Mouse (Mus musculus) MEL (cell line): Measurements from ENCODE around the gene Lmtk3. TPM values are rescaled to one million over a fixed set of nuclear protein-coding genes. Genes with fewer than 3 reads are reported as not detected.

ENCODE experiments used
- DNase-seq: peaks from one replicate; pipeline ENCODE4 v3.0.0; 2011; ENCODE audit warnings: low read depth, low spot score
- H3K27ac ChIP-seq: 2 replicates; pipeline ENCODE4 v1.5.1; 2012; ENCODE audit warnings: low read depth, mild to moderate bottlenecking, control low read depth, low read length, moderate library complexity; ENCODE audit not compliant: control insufficient read depth
- H3K27me3 ChIP-seq, 2 experiments: fragments of 150-350 bp in 1 of 2; sonication (generic) in 1 of 2; 2 replicates each; pipeline ENCODE4 v1.6.1; 2012; ENCODE audit warnings: low read length in 2 of 2, mild to moderate bottlenecking in 2 of 2, improper control_type of control experiment in 1 of 2, moderate library complexity in 1 of 2; ENCODE audit not compliant: insufficient read depth in 2 of 2, control insufficient read depth in 1 of 2
- H3K36me3 ChIP-seq, 2 experiments: 2 replicates each; pipeline ENCODE4 v1.6.1; 2012 to 2014; ENCODE audit warnings: low read length in 2 of 2, improper control_type of control experiment in 1 of 2, inconsistent platforms in 1 of 2, mild to moderate bottlenecking in 1 of 2; ENCODE audit not compliant: insufficient read depth in 2 of 2, control insufficient read depth in 1 of 2
- H3K4me1 ChIP-seq, 2 experiments: fragments of 150-350 bp in 1 of 2; sonication (generic) in 1 of 2; 2 replicates each; pipeline ENCODE4 v1.6.1; 2012; ENCODE audit warnings: low read length in 2 of 2, improper control_type of control experiment in 1 of 2, mild to moderate bottlenecking in 1 of 2; ENCODE audit not compliant: insufficient read depth in 2 of 2, control insufficient read depth in 1 of 2
- H3K4me3 ChIP-seq, 2 experiments: fragments of 150-350 bp in 1 of 2; sonication (generic) in 1 of 2; 2 replicates each; pipeline ENCODE4 v1.5.1; 2012; ENCODE audit warnings: low read depth in 2 of 2, low read length in 2 of 2, mild to moderate bottlenecking in 2 of 2, moderate library complexity in 2 of 2, control low read depth in 1 of 2, improper control_type of control experiment in 1 of 2; ENCODE audit not compliant: control insufficient read depth in 1 of 2, insufficient read depth in 1 of 2
- H3K79me2 ChIP-seq: 2 replicates; pipeline ENCODE4 v1.6.1; 2012; ENCODE audit warnings: mild to moderate bottlenecking, low read length, moderate library complexity; ENCODE audit not compliant: control insufficient read depth, poor library complexity, insufficient read depth
- H3K9ac ChIP-seq: 2 replicates; pipeline ENCODE4 v1.6.1; 2012; ENCODE audit warnings: low read depth, mild to moderate bottlenecking, control low read depth, low read length, moderate library complexity; ENCODE audit not compliant: control insufficient read depth, poor library complexity, severe bottlenecking
- H3K9me3 ChIP-seq: fragments of 150-350 bp; sonication (generic); replicated peaks from 2 replicates; pipeline ENCODE4 v1.6.1; 2012; ENCODE audit warnings: mild to moderate bottlenecking, low read length, improper control_type of control experiment, moderate library complexity; ENCODE audit not compliant: insufficient read depth
- BHLHE40 ChIP-seq: IDR thresholded peaks from 2 replicates; pipeline ENCODE4 v1.6.1; 2012; ENCODE audit warnings: low read depth, mild to moderate bottlenecking, inconsistent platforms, low read length, improper control_type of control experiment, borderline replicate concordance
- CHD1 ChIP-seq: IDR thresholded peaks from 2 replicates; pipeline ENCODE4 v1.6.1; 2012; ENCODE audit warnings: low read depth, mild to moderate bottlenecking, inconsistent platforms, low read length, improper control_type of control experiment
- CHD2 ChIP-seq: IDR thresholded peaks from 2 replicates; pipeline ENCODE4 v1.6.1; 2011; ENCODE audit warnings: low read length, improper control_type of control experiment
- E2F4 ChIP-seq: IDR thresholded peaks from 2 replicates; pipeline ENCODE4 v1.6.1; 2011; ENCODE audit warnings: low read depth, low read length, improper control_type of control experiment, borderline replicate concordance
- EP300 ChIP-seq, 2 experiments: IDR thresholded peaks; 2 replicates each; pipeline ENCODE4 v1.6.1; 2011; ENCODE audit warnings: improper control_type of control experiment in 2 of 2, low read length in 2 of 2, low read depth in 1 of 2, mild to moderate bottlenecking in 1 of 2
- GABPA ChIP-seq: IDR thresholded peaks from 2 replicates; pipeline ENCODE4 v1.6.1; 2012; ENCODE audit warnings: low read depth, mild to moderate bottlenecking, inconsistent platforms, low read length, improper control_type of control experiment, moderate library complexity
- HCFC1 ChIP-seq: IDR thresholded peaks from 2 replicates; pipeline ENCODE4 v1.6.1; 2012; ENCODE audit warnings: low read depth, mild to moderate bottlenecking, inconsistent platforms, low read length, improper control_type of control experiment, moderate library complexity
- KAT2A ChIP-seq: conservative IDR thresholded peaks from 2 replicates; pipeline ENCODE4 v1.6.1; 2012; ENCODE audit warnings: low read depth, low read length, improper control_type of control experiment, inconsistent platforms
- MAFK ChIP-seq: IDR thresholded peaks from 2 replicates; pipeline ENCODE4 v1.6.1; 2011; ENCODE audit warnings: low read depth, mild to moderate bottlenecking, low read length, improper control_type of control experiment, borderline replicate concordance
- MAZ ChIP-seq: IDR thresholded peaks from 2 replicates; pipeline ENCODE4 v1.6.1; 2012; ENCODE audit warnings: low read depth, mild to moderate bottlenecking, inconsistent platforms, low read length, improper control_type of control experiment
- MEF2A ChIP-seq: IDR thresholded peaks from 2 replicates; pipeline ENCODE4 v1.6.1; 2014; ENCODE audit warnings: low read depth, mild to moderate bottlenecking, inconsistent platforms, low read length, improper control_type of control experiment; ENCODE audit not compliant: poor library complexity, insufficient replicate concordance, severe bottlenecking; ENCODE audit errors: extremely low read depth
- MXI1 ChIP-seq: IDR thresholded peaks from 2 replicates; pipeline ENCODE4 v1.6.1; 2011; ENCODE audit warnings: mild to moderate bottlenecking, low read depth, low read length, improper control_type of control experiment
- NELFE ChIP-seq: IDR thresholded peaks from 2 replicates; pipeline ENCODE4 v1.6.1; 2011; ENCODE audit warnings: low read depth, low read length, improper control_type of control experiment
- POLR2A ChIP-seq, 2 experiments: IDR thresholded peaks; 2 replicates each; pipeline ENCODE4 v1.6.1; 2011 to 2012; ENCODE audit warnings: low read length in 2 of 2, mild to moderate bottlenecking in 2 of 2, control low read depth in 1 of 2, improper control_type of control experiment in 1 of 2, low read depth in 1 of 2, moderate library complexity in 1 of 2; ENCODE audit not compliant: control insufficient read depth in 1 of 2, insufficient read depth in 1 of 2, poor library complexity in 1 of 2
- RAD21 ChIP-seq: IDR thresholded peaks from 2 replicates; pipeline ENCODE4 v1.6.1; 2011; ENCODE audit warnings: mild to moderate bottlenecking, low read depth, low read length, improper control_type of control experiment
- RCOR1 ChIP-seq: IDR thresholded peaks from 2 replicates; pipeline ENCODE4 v1.6.1; 2012; ENCODE audit warnings: low read depth, mild to moderate bottlenecking, inconsistent platforms, low read length, improper control_type of control experiment
- SIN3A ChIP-seq: IDR thresholded peaks from 2 replicates; pipeline ENCODE4 v1.6.1; 2012; ENCODE audit warnings: low read length, improper control_type of control experiment, inconsistent platforms
- SMC3 ChIP-seq: IDR thresholded peaks from 2 replicates; pipeline ENCODE4 v1.6.1; 2011; ENCODE audit warnings: low read depth, low read length, improper control_type of control experiment
- TCF12 ChIP-seq: IDR thresholded peaks from 2 replicates; pipeline ENCODE4 v1.6.1; 2014; ENCODE audit warnings: low read depth, mild to moderate bottlenecking, inconsistent platforms, low read length, improper control_type of control experiment, moderate library complexity
- UBTF ChIP-seq: IDR thresholded peaks from 2 replicates; pipeline ENCODE4 v1.6.1; 2012; ENCODE audit warnings: low read depth, mild to moderate bottlenecking, inconsistent platforms, low read length, improper control_type of control experiment, moderate library complexity, borderline replicate concordance; ENCODE audit not compliant: insufficient read depth
- USF2 ChIP-seq, 2 experiments: IDR thresholded peaks; 2 replicates each; pipeline ENCODE4 v1.6.1; 2011 to 2012; ENCODE audit warnings: improper control_type of control experiment in 2 of 2, low read length in 2 of 2, borderline replicate concordance in 1 of 2, inconsistent platforms in 1 of 2, low read depth in 1 of 2, mild to moderate bottlenecking in 1 of 2; ENCODE audit not compliant: insufficient read depth in 1 of 2
- ZC3H11A ChIP-seq: IDR thresholded peaks from 2 replicates; pipeline ENCODE4 v1.6.1; 2012; ENCODE audit warnings: low read depth, mild to moderate bottlenecking, inconsistent platforms, low read length, improper control_type of control experiment
- ZMIZ1 ChIP-seq: IDR thresholded peaks from 2 replicates; pipeline ENCODE4 v1.6.1; 2012; ENCODE audit warnings: low read depth, mild to moderate bottlenecking, inconsistent platforms, low read length, improper control_type of control experiment, moderate library complexity
- polyA plus RNA-seq, 2 experiments: library from polyadenylated mRNA; stranded (reverse) in 1 of 2; unstranded in 1 of 2; fragments of >175 nt in 1 of 2; fragments of >200 nt in 1 of 2; gene quantifications; 2 replicates each; pipeline versions ENCODE4 v1.2.1 to v1.2.4; 2012; ENCODE audit warnings: low replicate concordance in 2 of 2, low read depth in 1 of 2; ENCODE audit not compliant: insufficient read length in 2 of 2, insufficient read depth in 1 of 2, missing spikeins in 1 of 2
- total RNA-seq: library from RNA; depleted of rRNA; stranded (reverse); fragments of 300-350 nt; gene quantifications from 2 replicates; pipeline ENCODE4 v1.2.3, GENCODE M21; 2012

The Lmtk3 gene
- total and polyA plus RNA-seq, 3 experiments = 0.04 to 0.40 TPM; not detected in 1

DNA sequence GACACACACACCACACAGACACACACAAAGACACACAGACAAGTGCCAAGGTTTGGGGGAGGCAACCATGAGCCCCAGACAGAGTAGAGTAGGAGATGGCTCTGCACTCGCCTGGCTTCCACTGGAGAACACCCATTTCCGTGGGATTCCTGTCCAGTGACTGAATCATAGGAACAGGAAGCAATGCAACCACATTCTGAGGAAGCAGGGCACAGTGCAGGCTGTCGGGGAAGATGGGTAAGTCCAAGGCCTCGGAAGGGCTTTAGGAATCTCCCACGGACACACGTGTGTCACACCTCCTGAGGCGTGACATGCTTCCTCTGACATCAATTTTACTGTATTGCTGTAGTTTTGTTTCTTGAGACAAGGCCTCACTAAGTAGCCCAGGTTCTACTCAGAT is 35.4 kb upstream of the Lmtk3 start:
- no peak overlapping the region for H3K9ac ChIP-seq
- H3K9me3 ChIP-seq = no peaks in the 10 kb centered on the region
- no peaks in the 10 kb centered on the region for H3K4me1 ChIP-seq
- H3K36me3 ChIP-seq = no peaks in the 10 kb centered on the region
- no peak for DNase-seq
- H3K4me3 ChIP-seq = no peak overlapping the region
- H3K27ac ChIP-seq = no peak overlapping the region
- no peak for TF ChIP-seq EP300 (IDR thresholded peaks at IDR 0.05; ENCODE audit: low read depth in 1 of 2, low read length in 2 of 2)
- H3K79me2 ChIP-seq = no peaks in the 10 kb centered on the region
- 0 out of 4 replicates have a peak, but pooled peaks cover 0 to 2% of the 10 kb centered on the region in 2 experiments for H3K27me3 ChIP-seq

DNA sequence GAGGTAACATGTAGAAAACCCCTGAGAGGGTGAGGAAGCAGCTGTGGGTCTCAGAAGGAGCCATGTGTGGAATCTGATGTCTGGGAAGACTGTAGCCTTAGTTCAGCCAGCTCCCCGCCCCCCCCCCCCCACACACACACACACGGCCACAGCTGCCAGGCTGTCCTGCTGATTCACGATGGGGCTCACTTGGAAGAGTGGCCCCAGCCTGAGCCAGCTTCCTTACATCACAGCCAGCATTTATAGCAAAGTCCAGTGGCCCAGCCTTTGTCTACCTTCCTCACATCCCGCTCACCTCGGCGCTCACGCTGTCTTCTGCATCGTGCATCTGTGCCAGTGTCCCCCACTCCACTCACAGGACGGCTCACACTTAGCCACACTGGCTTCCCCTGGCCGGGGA is 34.1 kb upstream of the Lmtk3 start:
- DNase-seq = no peak
- Histone ChIP-seq H3K4me3 (no peak overlapping the region), H3K4me1 (no peaks in the 10 kb centered on the region), H3K9me3 (no peaks in the 10 kb centered on the region), H3K9ac (no peak overlapping the region), H3K27me3 (peaks cover 0 to 2% of the 10 kb centered on the region in 2 experiments; a peak in 1 of 4 replicates), H3K79me2 (no peaks in the 10 kb centered on the region), H3K36me3 (no peaks in the 10 kb centered on the region), H3K27ac (no peak overlapping the region)
- TF ChIP-seq ZC3H11A (no peak), MAZ (no peak), MEF2A (no peak), SMC3 (no peak), E2F4 (no peak), CHD2 (no peak), NELFE (no peak), EP300 (IDR thresholded peaks at IDR 0.05; ENCODE audit: low read depth in 1 of 2, low read length in 2 of 2) (no peak), BHLHE40 (no peak), ZMIZ1 (no peak), SIN3A (no peak), RAD21 (no peak), MXI1 (no peak), UBTF (no peak), POLR2A (IDR thresholded peaks at IDR 0.05; ENCODE audit: control insufficient read depth in 1 of 2, insufficient read depth in 1 of 2, low read depth in 1 of 2, low read length in 2 of 2, poor library complexity in 1 of 2) (no peak)

DNA sequence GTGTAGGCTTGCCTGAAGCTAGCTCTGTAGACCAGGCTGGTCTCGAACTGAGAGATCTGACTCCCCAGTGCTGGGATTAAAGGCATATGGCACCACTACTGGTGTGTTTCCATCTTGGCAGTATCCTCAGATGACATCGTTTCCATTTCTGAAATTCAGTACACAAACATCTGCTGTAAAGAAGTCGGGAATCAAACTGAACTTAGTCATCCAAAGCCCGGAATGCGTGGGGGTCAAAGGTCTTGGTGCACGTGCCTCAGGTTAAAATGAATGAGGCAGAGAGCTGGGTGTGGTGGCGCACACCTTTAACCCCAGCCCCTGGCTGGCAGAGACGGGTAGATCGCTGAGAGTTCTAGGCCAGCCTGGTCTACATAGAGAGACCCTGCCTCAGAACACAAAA is 33.4 kb upstream of the Lmtk3 start:
- H3K79me2 ChIP-seq = no peaks in the 10 kb centered on the region
- no peak for DNase-seq
- no peak overlapping the region for H3K27ac ChIP-seq
- no peaks in the 10 kb centered on the region for H3K36me3 ChIP-seq
- H3K9ac ChIP-seq = no peak overlapping the region
- H3K4me1 ChIP-seq = no peaks in the 10 kb centered on the region
- no peaks in the 10 kb centered on the region for H3K9me3 ChIP-seq
- H3K4me3 ChIP-seq = no peak overlapping the region
- no peak for TF ChIP-seq ZMIZ1
- TF ChIP-seq MAFK = no peak
- TF ChIP-seq HCFC1 = no peak
- TF ChIP-seq CHD1 = no peak
- TF ChIP-seq GABPA = no peak
- TF ChIP-seq TCF12 = no peak
- TF ChIP-seq KAT2A = no peak
- no peak for TF ChIP-seq USF2 (IDR thresholded peaks at IDR 0.05; ENCODE audit: borderline replicate concordance in 1 of 2, insufficient read depth in 1 of 2, low read depth in 1 of 2, low read length in 2 of 2)
- no peak for TF ChIP-seq RCOR1
- H3K27me3 ChIP-seq = peaks cover 0 to 2% of the 10 kb centered on the region in 2 experiments; a peak in 1 of 4 replicates
